Mouse (Mus musculus) adrenal gland, postnatal 25 days (tissue): ENCODE results near the gene Zfp524. TPM values are rescaled to one million over a fixed set of nuclear protein-coding genes. Genes with fewer than 3 reads are reported as not detected.

Experiments
- DNase-seq: peaks from one replicate; pipeline ENCODE4 v3.0.0; 2021; ENCODE audit warnings: mixed read lengths
- total RNA-seq: library from RNA; stranded (reverse); gene quantifications from 2 replicates; pipeline ENCODE4 v1.2.3, GENCODE M21; 2021

The Zfp524 gene
- total RNA-seq, 1 experiment from 2014 or later: 15.3 TPM

DNA sequence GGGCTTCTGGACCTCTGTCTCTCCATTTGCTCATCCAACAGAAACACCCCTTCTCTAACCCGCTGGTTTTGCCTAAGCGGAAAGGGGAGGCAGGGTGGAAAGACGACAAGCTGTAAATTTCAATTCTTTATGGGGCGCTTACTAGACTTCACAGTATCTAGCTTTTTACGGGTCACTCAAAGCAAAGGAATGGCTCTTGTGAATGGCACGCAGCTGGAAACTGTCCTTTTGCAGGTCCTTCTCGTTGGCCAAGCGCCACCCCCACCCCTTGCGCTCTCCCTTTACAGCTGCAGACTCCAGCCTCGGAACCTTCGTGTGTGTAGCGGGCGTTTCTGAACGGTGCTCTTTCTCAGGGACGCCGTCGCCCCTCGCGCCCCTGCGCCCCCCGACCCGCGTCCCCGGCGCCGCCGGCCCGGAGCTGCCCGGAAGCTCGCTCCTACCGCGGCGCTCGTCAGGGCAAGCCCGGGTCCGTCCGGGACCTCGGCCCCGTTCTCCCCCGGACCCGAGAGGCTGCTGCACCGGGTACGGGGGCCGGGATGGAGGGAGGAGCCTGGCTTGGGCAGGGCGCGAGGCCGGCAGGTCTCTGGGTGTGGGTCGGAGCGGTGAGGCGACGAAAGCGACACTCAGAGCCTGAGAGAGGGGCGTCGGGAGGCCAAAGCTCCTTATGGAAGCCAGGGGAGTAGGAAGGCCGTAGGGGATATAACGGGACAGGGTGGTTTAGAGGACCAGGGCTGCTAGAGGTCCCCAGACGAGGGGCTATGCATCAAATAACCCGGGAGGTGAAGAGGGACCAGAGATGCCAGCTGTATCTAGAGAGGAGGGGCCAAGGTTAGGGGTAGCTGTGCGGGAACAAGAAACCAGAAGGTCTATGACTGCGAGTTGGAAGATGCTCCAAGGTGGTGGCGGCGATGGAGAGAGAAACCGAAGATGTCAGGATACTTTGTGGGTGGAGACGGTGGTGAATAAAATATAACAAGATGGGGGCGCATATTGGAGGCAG lies 37.3 kb downstream of the Zfp524 start, which contains the start of gene Zfp580:
Zfp580 (plus strand) TSS at position 346 of the 1,000 bp plus-strand sequence.
- peak; percentile 78 for DNase-seq

DNA sequence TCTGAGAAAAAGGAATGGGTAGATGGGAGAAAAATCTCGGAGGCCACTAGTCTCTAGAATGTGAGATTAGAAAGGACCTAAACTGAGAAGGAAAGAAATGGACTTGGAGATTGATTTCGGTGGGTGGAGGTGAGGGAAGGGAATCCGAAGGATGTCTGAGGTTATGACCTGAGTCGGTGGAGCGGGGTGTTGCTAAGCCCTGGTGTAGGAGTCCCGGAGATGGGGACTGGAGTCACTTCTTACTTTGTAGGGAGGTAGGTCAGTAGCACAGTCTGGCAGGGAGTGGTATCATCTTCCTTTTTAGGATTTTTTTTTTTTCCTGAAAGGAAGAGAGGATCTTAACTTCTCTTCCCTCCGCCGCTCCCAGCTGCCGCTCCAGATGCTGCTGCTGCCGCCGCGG lies 38.2 kb downstream of the Zfp524 start:
- DNase-seq: no peak

DNA sequence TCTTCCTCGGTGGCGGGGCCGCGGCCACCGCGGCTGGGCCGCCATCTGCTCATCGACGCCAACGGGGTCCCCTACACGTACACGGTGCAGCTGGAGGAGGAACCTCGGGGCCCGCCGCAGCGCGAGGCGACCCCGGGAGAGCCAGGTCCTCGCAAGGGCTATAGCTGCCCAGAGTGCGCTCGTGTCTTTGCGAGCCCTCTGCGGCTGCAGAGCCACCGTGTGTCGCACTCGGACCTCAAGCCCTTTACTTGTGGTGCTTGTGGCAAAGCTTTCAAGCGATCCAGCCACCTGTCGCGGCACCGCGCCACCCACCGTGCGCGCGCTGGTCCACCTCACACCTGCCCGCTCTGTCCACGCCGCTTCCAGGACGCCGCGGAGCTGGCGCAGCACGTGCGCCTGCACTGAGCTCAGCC lies 38.7 kb downstream of the Zfp524 start:
- DNase-seq: no peak

GRCm38 (mm10) chr7:5053456-5054179 lies 39.4 kb downstream of the Zfp524 start:
- DNase-seq: no peak

GRCm38 (mm10) chr7:5056651-5057263 lies 42.5 kb downstream of the Zfp524 start:
- DNase-seq: no peak

DNA sequence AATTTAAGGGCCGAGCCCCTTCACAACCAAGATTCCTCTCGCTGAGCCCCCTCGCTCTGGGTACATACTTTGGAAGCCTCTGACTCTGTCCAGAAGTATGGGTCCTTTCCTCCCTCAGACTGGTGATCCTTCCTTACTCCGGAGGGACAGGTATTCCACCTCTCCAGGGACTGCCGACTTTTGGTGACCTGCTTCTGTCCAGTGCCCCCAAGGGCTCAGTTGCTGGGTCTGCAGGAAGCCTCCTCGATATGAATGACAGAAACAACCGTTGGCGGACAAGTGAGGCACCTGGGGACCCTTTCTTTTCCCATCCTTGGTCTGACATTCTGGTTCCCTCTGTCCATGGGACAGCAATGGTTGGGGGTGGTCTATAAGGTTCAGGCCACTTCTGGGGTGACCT lies 43.2 kb downstream of the Zfp524 start:
- DNase-seq: no peak

GRCm38 (mm10) chr7:5057804-5058203 lies 43.6 kb downstream of the Zfp524 start:
- DNase-seq: no peak

DNA sequence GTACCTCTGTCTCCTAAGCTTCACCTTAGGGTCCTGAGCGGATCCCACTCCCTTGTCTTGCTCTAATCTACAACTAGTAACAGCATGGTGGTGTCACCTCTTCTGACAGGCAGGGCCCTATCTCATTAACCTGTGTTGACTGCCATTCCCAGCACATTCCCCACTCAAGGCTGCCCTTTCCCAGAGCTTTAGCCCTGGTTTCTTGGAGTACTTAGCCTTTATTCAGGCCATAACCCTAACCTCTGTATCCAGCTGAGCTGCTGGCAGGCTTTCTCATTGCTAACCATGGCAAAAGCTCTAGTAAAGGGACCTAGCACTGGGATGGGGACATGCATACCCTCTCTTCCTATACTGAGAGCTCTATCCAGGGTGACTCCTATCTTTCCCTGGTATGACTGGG lies 44.4 kb downstream of the Zfp524 start:
- DNase-seq: no peak

- no peak for DNase-seq
Observed at GRCm38 (mm10) chr7:5059421-5059820, 45.2 kb downstream of the Zfp524 start.

DNA sequence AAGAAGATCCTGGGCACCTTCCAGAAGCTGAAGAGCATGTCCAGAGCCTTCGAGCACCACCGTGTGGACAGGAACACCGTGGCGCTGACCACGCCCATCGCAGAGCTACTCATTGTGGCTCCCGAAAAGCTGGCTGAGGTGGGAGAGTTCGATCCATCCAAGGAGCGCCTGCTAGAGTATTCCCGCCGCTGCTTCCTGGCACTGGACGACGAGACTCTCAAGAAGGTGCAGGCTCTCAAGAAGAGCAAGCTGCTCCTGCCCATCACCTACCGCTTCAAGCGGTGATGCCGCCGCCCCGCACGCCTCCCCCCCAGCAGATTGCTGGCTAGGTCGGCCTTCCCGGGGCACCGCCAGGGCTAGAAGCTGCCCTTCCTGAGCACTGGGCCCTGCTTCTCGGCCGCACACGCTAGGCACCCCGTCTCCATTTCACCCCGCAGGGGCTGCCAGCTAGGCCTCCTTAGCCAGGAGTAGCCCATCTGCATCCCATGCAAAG lies 46.1 kb downstream of the Zfp524 start:
- peak; percentile 76 for DNase-seq

- peak; percentile 97 for DNase-seq
Observed at GRCm38 (mm10) chr7:5060944-5061773, 46.9 kb downstream of the Zfp524 start.

- peak; percentile 97 for DNase-seq
Observed at GRCm38 (mm10) chr7:5061774-5062359, 47.7 kb downstream of the Zfp524 start, which contains the start of gene U2af2. Gene U2af2, plus strand, starts transcription at chr7:5062143.

- DNase-seq: peak; percentile 64
Observed at GRCm38 (mm10) chr7:5062360-5063001, 48.3 kb downstream of the Zfp524 start.

DNA sequence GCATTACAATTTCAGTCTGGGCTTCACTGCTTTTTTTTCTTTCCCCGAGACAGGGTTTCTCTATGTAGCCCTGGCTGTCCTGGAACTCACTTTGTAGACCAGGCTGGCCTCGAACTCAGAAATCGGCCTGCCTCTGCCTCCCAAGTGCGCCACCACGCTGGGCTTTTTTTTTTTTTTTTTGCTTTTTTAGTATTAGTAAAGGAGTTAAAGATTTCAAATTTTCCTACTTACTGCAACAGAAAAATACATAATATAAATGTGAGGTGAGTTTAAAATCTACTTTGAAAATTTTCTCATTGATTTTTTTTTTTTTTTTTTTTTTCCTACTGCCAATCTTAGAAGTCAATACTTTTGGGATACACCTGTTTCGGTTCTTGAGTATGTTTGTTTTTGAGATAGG lies 50.7 kb downstream of the Zfp524 start:
- DNase-seq: no peak

Other genes with a start within 250 kb of the Zfp524 start
- not detected in 2 replicates for gene Fam71e2, start 243.1 kb upstream of the Zfp524 start, total RNA-seq
- 0.15 TPM in 1 of 2 replicates, not detected in the other for gene Il11, start 231.6 kb upstream of the Zfp524 start, total RNA-seq
- not detected in 2 replicates for gene Tmem190, start 231.5 kb upstream of the Zfp524 start, total RNA-seq
- gene Tmem238, start 224.8 kb upstream of the Zfp524 start, total RNA-seq: 13.4 and 16.4 TPM in 2 replicates
- 922 and 1,210 TPM in 2 replicates for gene Rpl28, start 221.5 kb upstream of the Zfp524 start, total RNA-seq
- gene Ube2s, start 201.8 kb upstream of the Zfp524 start, total RNA-seq: 114 and 127 TPM in 2 replicates
- gene Shisa7, start 169.7 kb upstream of the Zfp524 start, total RNA-seq: 2.0 and 2.2 TPM in 2 replicates
- gene Isoc2b, start 144.2 kb upstream of the Zfp524 start, total RNA-seq: 24.0 and 30.5 TPM in 2 replicates
- gene Isoc2a, start 137.3 kb upstream of the Zfp524 start, total RNA-seq: 42.1 and 48.2 TPM in 2 replicates
- gene Gm36210, start 107.9 kb upstream of the Zfp524 start, total RNA-seq: not detected in 2 replicates
- 16.4 and 19.0 TPM in 2 replicates for gene Zfp628, start 99.2 kb upstream of the Zfp524 start, total RNA-seq
- 7.7 and 9.1 TPM in 2 replicates for gene Nat14, start 92.4 kb upstream of the Zfp524 start, total RNA-seq
- gene Ssc5d, start 88.6 kb upstream of the Zfp524 start, total RNA-seq: 2.0 and 3.2 TPM in 2 replicates
- 0.55 TPM in 1 of 2 replicates, not detected in the other for gene Sbk2, start 50.0 kb upstream of the Zfp524 start, total RNA-seq
- 0.15 TPM in 1 of 2 replicates, not detected in the other for gene Sbk3, start 43.2 kb upstream of the Zfp524 start, total RNA-seq
- 21.1 and 31.6 TPM in 2 replicates for gene Zfp579, start 18.3 kb upstream of the Zfp524 start, total RNA-seq
- gene Fiz1, start 282 bp downstream of the Zfp524 start, total RNA-seq: 18.7 and 26.4 TPM in 2 replicates
- gene Gm44973, start 1.1 kb downstream of the Zfp524 start, total RNA-seq: not detected in 2 replicates
- gene Zfp865, start 6.0 kb downstream of the Zfp524 start, total RNA-seq: 27.7 and 34.3 TPM in 2 replicates
- 1.00 and 1.1 TPM in 2 replicates for gene Ccdc106, start 6.1 kb downstream of the Zfp524 start, total RNA-seq
- gene 4632433K11Rik, start 19.7 kb downstream of the Zfp524 start, total RNA-seq: 1.1 TPM in 1 of 2 replicates, not detected in the other
- gene Zfp784, start 24.0 kb downstream of the Zfp524 start, total RNA-seq: 4.7 and 5.5 TPM in 2 replicates
- gene Zfp580, start 37.1 kb downstream of the Zfp524 start, total RNA-seq: 7.9 and 8.8 TPM in 2 replicates
- gene U2af2, start 47.7 kb downstream of the Zfp524 start, total RNA-seq: 191 and 195 TPM in 2 replicates
- 140 and 152 TPM in 2 replicates for gene Epn1, start 65.8 kb downstream of the Zfp524 start, total RNA-seq
- gene Rfpl4, start 102.5 kb downstream of the Zfp524 start, total RNA-seq: not detected in 2 replicates
- 1.3 and 1.7 TPM in 2 replicates for gene Rasl2-9, start 111.5 kb downstream of the Zfp524 start, total RNA-seq
- not detected in 2 replicates for gene Vmn1r55, start 135.3 kb downstream of the Zfp524 start, total RNA-seq
- not detected in 2 replicates for gene Vmn1r56, start 182.3 kb downstream of the Zfp524 start, total RNA-seq
- not detected in 2 replicates for gene Vmn1r57, start 204.1 kb downstream of the Zfp524 start, total RNA-seq